Mouse (Mus musculus) limb, embryonic 11.5 days (tissue): ENCODE data around the gene Tnrc6b. TPM values are rescaled to one million over a fixed set of nuclear protein-coding genes. Genes with fewer than 3 reads are reported as not detected.

Experiments
- ATAC-seq: fragments of 200-750 bp; cut with Nextera tagmentation; 2 replicates; pipeline ENCODE4 v1.8.0; 2017; ENCODE audit warnings: low read depth; ENCODE audit not compliant: insufficient number of reproducible peaks, low FRiP score, low TSS enrichment
- DNase-seq: peaks from one replicate; pipeline ENCODE4 v3.0.0-alpha.2; 2015; ENCODE audit warnings: low spot score
- H3K27ac ChIP-seq: fragments of 300-500 bp; sonication (generic); replicated peaks from 2 replicates; pipeline ENCODE4 v1.5.1; 2014; ENCODE audit warnings: low read depth, mild to moderate bottlenecking, low read length
- H3K27me3 ChIP-seq: fragments of 300-500 bp; sonication (generic); 2 replicates; pipeline ENCODE4 v1.6.1; 2014; ENCODE audit warnings: mild to moderate bottlenecking, low read length, mixed read lengths; ENCODE audit not compliant: control insufficient read depth, insufficient read depth
- H3K36me3 ChIP-seq: fragments of 300-500 bp; sonication (generic); 2 replicates; pipeline ENCODE4 v1.6.1; 2014; ENCODE audit warnings: mild to moderate bottlenecking, low read length, moderate library complexity, mixed read lengths; ENCODE audit not compliant: control insufficient read depth, insufficient read depth
- H3K4me1 ChIP-seq: fragments of 300-500 bp; sonication (generic); 2 replicates; pipeline ENCODE4 v1.6.1; 2014; ENCODE audit warnings: low read length, mixed read lengths; ENCODE audit not compliant: control insufficient read depth, insufficient read depth
- H3K4me2 ChIP-seq: fragments of 300-500 bp; sonication (generic); 2 replicates; pipeline ENCODE4 v1.6.1; 2014; ENCODE audit warnings: low read depth, mild to moderate bottlenecking, moderate library complexity; ENCODE audit not compliant: severe bottlenecking
- H3K4me3 ChIP-seq: fragments of 300-500 bp; sonication (generic); 2 replicates; pipeline ENCODE4 v1.5.1; 2014; ENCODE audit warnings: low read depth, low read length
- H3K9ac ChIP-seq: fragments of 300-500 bp; sonication (generic); 2 replicates; pipeline ENCODE4 v1.6.1; 2014; ENCODE audit warnings: mild to moderate bottlenecking, low read length
- H3K9me3 ChIP-seq: fragments of 300-500 bp; sonication (generic); 2 replicates; pipeline ENCODE4 v1.6.1; 2016; ENCODE audit warnings: low read length; ENCODE audit not compliant: control insufficient read depth
- WGBS: fragments of 180-500 bp; shearing (Covaris S2); extraction: QIAGEN DNeasy Blood & Tissue Kit; methylation state at CpG from one replicate; pipeline ENCODE4 v1.1.7; 2014; 5-methylcytosine and 5-hydroxymethylcytosine counted together
- polyA plus RNA-seq: library from polyadenylated mRNA; unstranded; fragments of >200 nt; fragmentation: Nextera tagmentation; extraction: Ambion mirVana; gene quantifications from 2 replicates; pipeline ENCODE4 v1.2.1, GENCODE M21; 2014

The Tnrc6b gene
- polyA plus RNA-seq, 1 experiment from 2014 or later: 15.4 TPM

DNA sequence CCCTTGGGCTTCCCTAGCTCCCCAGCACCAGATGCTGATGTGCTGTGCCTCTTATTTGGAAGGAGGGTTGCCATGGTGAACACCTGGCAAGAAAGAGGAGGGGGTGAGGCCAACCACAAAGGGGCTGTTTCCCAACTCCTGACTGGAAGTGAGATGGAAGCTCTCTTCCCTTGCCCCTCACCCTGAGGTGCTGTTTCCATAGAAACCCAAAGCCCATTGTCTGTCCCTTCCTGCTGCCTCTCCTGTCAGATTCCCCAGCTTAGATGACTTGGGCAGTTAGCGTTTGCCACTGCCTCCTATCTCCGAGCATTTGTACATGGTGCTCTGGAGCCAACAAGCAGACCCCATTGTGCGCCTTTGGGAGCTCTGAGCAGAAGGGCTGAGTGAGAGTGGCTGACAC, 17.6 kb upstream of the Tnrc6b start:
- no peak overlapping the region for H3K27ac ChIP-seq
- H3K27me3 ChIP-seq: no peaks in the 10 kb centered on the region
- H3K9ac ChIP-seq: no peak overlapping the region
- no peak overlapping the region for H3K4me3 ChIP-seq
- no peaks in the 10 kb centered on the region for H3K36me3 ChIP-seq
- peaks cover 6% of the 10 kb centered on the region for H3K4me1 ChIP-seq
- no peak overlapping the region for H3K4me2 ChIP-seq
- no peaks in the 10 kb centered on the region for H3K9me3 ChIP-seq
- 64% methylated on average over 3 of the region's 3 CpGs for WGBS
- DNase-seq (peak; percentile 42), ATAC-seq (no peak)

DNA sequence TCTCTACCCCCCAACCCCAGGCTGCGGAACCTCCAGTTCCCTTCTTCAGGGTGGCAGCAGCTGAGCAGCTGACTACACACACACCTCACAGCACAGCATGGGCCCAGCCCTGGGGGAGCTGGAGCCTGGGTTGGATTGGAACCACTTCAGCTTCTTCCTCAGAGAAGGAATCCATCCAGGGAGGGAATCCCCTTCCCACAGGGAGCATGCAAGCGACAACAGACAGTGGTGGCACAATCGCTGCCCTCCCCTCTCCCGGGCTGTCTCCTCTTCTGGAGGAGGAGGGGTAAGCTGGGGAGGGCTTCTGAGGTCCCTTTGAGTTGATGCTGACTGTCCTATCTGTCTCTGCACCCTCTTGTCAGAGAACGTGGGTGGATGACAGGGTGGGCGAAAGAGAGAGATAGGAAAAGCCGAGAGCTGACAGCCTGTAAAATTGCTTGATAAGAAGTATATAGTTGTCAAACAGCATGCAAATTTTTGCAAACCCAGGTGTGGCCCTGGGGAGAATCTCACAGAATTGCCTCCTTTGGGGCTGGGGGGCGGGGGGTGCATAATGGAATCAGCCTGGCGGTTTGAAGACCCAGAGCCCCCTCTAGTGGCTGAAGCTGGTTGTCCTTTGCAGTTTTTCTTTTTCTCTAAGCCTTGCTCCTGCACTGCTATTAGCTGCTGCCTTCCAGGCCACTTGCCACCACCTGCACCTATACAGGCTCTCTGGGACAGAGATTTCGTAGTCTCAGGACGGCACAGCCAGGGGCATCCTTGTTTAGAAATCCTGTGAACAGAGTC, 16.8 kb upstream of the Tnrc6b start:
- Histone ChIP-seq H3K36me3 (no peaks in the 10 kb centered on the region), H3K9ac (no peak overlapping the region), H3K4me3 (no peak overlapping the region), H3K4me2 (no peak overlapping the region), H3K4me1 (peaks cover 6% of the 10 kb centered on the region), H3K27me3 (no peaks in the 10 kb centered on the region), H3K9me3 (no peaks in the 10 kb centered on the region), H3K27ac (no peak overlapping the region)
- WGBS: 30% methylated on average over 11 of the region's 11 CpGs
- DNase-seq (peak; percentile 80), ATAC-seq (no peak)

DNA sequence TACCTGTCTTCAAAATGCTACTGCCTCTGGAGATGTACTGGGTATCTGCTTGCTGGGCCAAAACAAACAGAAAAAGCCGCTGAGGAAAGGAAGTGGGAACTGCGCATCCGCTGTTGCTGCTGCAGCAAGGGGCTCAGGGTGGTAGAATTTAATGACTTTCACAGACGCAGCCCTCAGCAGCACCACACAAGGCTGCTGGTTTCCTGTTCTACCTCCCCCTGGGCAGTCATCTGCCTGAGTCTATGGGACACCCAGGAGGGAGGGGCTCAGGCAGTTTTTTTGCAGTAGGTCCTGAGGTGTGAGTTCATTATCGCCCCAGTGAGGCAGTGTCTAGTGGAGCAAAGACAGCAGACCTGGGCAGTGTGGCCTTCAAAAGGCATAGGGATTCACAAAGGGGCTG, 13.5 kb upstream of the Tnrc6b start:
- ATAC-seq (peak; percentile 44; the same call in 1 of the 2 replicates), DNase-seq (peak; percentile 41)
- Histone ChIP-seq H3K4me2 (no peak overlapping the region), H3K9me3 (no peaks in the 10 kb centered on the region), H3K36me3 (no peaks in the 10 kb centered on the region), H3K9ac (no peak overlapping the region; the same call in 1 of the 2 replicates), H3K4me3 (no peak overlapping the region), H3K4me1 (peaks cover 6% of the 10 kb centered on the region), H3K27me3 (no peaks in the 10 kb centered on the region), H3K27ac (no peak overlapping the region)
- 21% methylated on average over 5 of the region's 5 CpGs for WGBS

DNA sequence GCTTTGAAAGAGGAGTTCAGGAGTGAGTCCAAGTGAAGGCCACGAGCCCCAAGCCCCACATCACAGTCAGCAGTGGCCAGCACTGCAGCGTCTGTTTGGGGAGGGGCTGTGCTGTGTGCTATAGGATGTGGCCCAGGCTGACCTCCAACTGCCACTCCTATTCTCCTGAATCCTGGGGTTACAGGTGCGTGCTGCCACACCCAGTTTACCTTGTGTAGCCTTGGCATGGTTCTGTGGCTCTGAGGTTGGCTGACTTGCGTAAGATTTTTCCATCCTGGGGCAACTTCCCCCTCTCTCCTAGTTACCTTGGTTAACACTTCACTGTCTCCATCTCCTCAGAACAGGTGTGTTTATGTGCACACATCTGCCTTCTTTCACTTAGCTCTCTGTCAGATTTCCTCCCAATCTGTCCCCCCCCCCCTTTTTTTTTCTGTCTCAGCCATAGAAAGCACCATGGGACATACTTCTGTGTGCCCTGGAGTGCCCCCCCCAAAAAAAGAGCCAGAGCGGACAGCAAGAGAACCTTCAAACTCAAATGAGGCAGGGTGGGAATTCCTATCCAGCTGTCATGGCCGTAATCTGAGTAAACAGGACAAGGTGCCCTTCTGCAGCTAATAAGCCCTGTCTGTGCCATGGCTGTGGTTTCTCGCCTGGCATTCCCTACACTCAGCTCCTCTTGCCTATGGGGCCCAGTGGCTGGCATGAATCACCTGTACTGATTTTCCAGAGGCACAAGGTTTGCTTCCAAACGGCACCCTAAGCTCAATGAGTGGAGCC, 9.4 kb upstream of the Tnrc6b start:
- no peak overlapping the region for H3K4me3 ChIP-seq
- H3K27me3 ChIP-seq: no peaks in the 10 kb centered on the region
- no peak for DNase-seq
- WGBS: 79% methylated on average over 8 of the region's 8 CpGs
- H3K4me1 ChIP-seq: peaks cover 6% of the 10 kb centered on the region
- ATAC-seq: no peak
- no peaks in the 10 kb centered on the region for H3K36me3 ChIP-seq
- H3K27ac ChIP-seq: no peak overlapping the region
- H3K9me3 ChIP-seq: no peaks in the 10 kb centered on the region
- no peak overlapping the region for H3K4me2 ChIP-seq
- H3K9ac ChIP-seq: no peak overlapping the region

DNA sequence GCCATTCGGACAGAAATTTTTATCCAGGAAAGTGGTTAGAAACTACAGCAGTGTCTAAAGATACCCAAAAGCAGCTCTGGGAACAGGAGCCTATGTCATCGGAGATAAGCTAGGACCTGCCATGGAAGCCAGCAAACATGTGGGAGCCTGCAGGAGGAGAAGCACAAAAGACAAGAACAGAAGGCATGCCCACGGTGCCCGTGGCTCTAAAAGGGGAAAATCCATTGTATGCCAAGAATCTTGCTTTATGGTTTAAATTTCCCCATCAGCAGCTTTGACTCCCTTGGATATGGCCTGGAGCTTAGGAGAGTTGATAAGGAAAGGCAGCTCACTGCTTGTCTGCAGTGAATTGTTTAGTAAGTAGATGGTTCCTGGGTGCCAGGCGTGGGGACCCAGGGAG, 8.2 kb upstream of the Tnrc6b start:
- Histone ChIP-seq H3K27ac (no peak overlapping the region), H3K27me3 (no peaks in the 10 kb centered on the region), H3K36me3 (no peaks in the 10 kb centered on the region), H3K9ac (no peak overlapping the region), H3K4me3 (no peak overlapping the region), H3K4me2 (no peak overlapping the region), H3K9me3 (no peaks in the 10 kb centered on the region), H3K4me1 (peaks cover 5% of the 10 kb centered on the region; the same call in 1 of the 2 replicates)
- ATAC-seq (no peak), DNase-seq (no peak)
- 84% methylated on average over 5 of the region's 5 CpGs for WGBS

DNA sequence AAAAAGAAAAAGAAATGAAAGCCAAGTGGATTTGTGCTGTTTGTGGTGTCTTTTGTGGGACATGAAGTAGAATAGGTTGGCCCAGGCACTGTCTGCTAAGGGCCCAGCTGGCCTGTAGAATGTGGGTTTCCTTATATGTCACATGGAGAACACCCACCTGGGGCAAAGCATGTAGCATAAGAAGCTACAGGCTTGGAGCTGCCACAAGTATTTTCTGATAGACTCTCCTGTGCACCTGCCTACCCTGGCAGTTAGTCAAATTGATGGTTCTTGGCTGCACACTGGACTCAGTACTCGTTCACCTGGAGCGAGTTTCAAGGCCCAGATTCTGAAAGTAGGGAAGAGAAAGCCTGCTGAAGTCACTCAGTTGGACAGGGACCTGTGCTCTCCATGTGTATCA, 7.6 kb upstream of the Tnrc6b start:
- DNase-seq (no peak), ATAC-seq (no peak)
- Histone ChIP-seq H3K27ac (no peak overlapping the region), H3K4me2 (no peak overlapping the region), H3K36me3 (no peaks in the 10 kb centered on the region), H3K9ac (no peak overlapping the region), H3K4me1 (0 out of 2 replicates have a peak, but pooled peaks cover 2% of the 10 kb centered on the region), H3K27me3 (no peaks in the 10 kb centered on the region), H3K9me3 (no peaks in the 10 kb centered on the region), H3K4me3 (no peak overlapping the region)
- 76% methylated on average over 2 of the region's 2 CpGs for WGBS

DNA sequence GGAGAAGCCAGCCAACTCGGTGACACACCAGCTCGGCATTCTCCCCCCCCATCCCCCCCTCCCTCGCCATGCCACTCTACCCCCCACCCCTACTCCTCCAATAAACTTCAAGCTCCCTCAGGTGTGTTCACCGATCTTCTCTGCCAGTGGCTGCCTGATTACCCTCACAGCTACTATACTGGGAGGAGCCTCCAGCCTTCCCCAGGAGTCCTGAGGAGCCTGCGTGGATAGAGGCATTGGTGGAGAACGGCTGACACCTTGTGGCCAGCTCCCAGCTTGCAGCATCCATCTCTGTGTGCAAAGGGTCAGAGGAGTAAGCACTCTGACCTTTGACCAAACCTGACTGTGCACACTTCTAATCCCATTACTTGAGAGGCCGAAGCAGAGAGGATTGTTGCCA, 6.8 kb upstream of the Tnrc6b start:
- WGBS: 6% methylated on average over 7 of the region's 7 CpGs
- no peak overlapping the region for H3K4me2 ChIP-seq

DNA sequence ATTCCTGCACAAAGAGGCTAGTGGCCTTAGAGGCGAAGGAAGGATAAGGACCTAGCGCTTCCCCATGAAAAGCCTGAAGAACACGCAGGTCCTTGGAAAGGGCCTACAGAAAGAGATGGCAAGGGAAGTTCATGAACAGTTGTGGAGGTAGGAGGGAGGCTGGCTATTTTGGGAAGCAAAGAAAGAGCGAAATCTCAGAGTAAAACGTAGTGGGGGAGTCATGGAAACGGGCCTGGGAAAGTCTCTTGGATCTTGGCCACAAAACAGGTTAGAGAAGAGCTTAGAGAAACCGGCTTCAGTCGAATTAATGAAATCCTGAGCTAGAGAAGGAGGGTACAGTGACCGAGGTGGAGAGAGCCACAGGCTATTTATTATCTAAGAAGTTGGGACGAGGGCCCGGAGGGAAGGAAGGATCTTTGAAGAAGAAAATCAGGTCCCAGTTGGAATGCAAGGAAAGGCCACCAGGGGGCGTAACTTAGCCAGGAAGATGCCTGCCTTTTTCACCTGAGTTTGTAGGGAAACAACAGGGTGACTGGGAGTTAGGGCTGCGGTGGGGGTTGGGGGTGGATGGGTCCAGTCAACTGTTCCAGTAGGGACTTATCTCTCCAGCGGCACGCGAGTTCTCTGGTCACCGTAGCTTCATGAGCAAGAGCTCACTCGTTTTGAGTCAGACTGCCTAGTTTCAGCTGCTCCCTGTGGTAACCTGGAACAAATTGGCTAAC, 5.1 kb upstream of the Tnrc6b start:
- Histone ChIP-seq H3K36me3 (no peaks in the 10 kb centered on the region), H3K4me3 (peak overlapping the region; percentile 12; the same call in 1 of the 2 replicates), H3K9ac (0 out of 2 replicates have a peak overlapping the region, but pooled peaks have one; percentile 27), H3K4me1 (0 out of 2 replicates have a peak, but pooled peaks cover 2% of the 10 kb centered on the region), H3K27me3 (no peaks in the 10 kb centered on the region), H3K9me3 (no peaks in the 10 kb centered on the region), H3K4me2 (peak overlapping the region; percentile 50), H3K27ac (no peak overlapping the region)
- 29% methylated on average over 18 of the region's 18 CpGs for WGBS
- ATAC-seq (no peak), DNase-seq (peak; percentile 90)

More for the DNA sequence above, 6.8 kb upstream of the Tnrc6b start:
- no peak overlapping the region for H3K27ac ChIP-seq
- no peak overlapping the region for H3K9ac ChIP-seq
- no peaks in the 10 kb centered on the region for H3K9me3 ChIP-seq
- ATAC-seq (peak; percentile 80), DNase-seq (peak; percentile 88)
- 0 out of 2 replicates have a peak, but pooled peaks cover 2% of the 10 kb centered on the region for H3K4me1 ChIP-seq
- no peaks in the 10 kb centered on the region for H3K36me3 ChIP-seq
- no peak overlapping the region for H3K4me3 ChIP-seq
- H3K27me3 ChIP-seq: no peaks in the 10 kb centered on the region
